Mouse (Mus musculus): ENCODE measurements around the gene Mapk1ip1l. TPM values are rescaled to one million over a fixed set of nuclear protein-coding genes. Genes with fewer than 3 reads are reported as not detected.

Gene Mapk1ip1l
- total RNA-seq, 1 experiment from 2014 or later = 59.2 TPM

Other genes starting within 250 kb of the Mapk1ip1l start
- gene Gch1, start 108.9 kb upstream of the Mapk1ip1l start, total RNA-seq (2017) = 6.6 and 9.4 TPM in 2 replicates
- gene Wdhd1, start 21.4 kb upstream of the Mapk1ip1l start, total RNA-seq (2017) = 97.9 and 104 TPM in 2 replicates
- 25.4 and 30.9 TPM in 2 replicates for gene Socs4, start 21.3 kb upstream of the Mapk1ip1l start, total RNA-seq (2017)
- gene Lgals3, start 69.5 kb downstream of the Mapk1ip1l start, total RNA-seq (2017) = 4.8 and 30.8 TPM in 2 replicates
- gene Dlgap5, start 120.1 kb downstream of the Mapk1ip1l start, total RNA-seq (2017) = 41.5 and 60.2 TPM in 2 replicates
- gene Fbxo34, start 152.2 kb downstream of the Mapk1ip1l start, total RNA-seq (2017) = 21.3 and 28.6 TPM in 2 replicates

Measured in hematopoietic stem cell, adult 5-6 weeks (primary cell).